In genomic region chr10:54269785-54270184, GRCm38 (mm10) we compare ENCODE assay signal across 27 mouse cellular contexts.
DNase-seq lines count a peak whose midpoint lies in the region; ATAC-seq and TF ChIP-seq lines count a peak whose summit lies in the region.
"Had no signal": no experiment of that assay in that cellular context is flagged by ENCODE, and none has a peak within 500 bp of the region (broad histone marks: within the 10 kb centered on the region; RNA-seq: fewer than 3 reads in every experiment).

No protein-coding gene starts in this region.

- no peaks in the 10 kb centered on the region for H3K36me3 ChIP-seq in forebrain, embryonic 13.5 days (ENCODE audit: poor library complexity, severe bottlenecking)
- H3K36me3 ChIP-seq in forebrain, embryonic 11.5 days (ENCODE audit: control insufficient read depth, insufficient read depth, low read length): no peaks in the 10 kb centered on the region
- no peaks in the 10 kb centered on the region for H3K36me3 ChIP-seq in forebrain, embryonic 16.5 days (ENCODE audit: control insufficient read depth, insufficient read depth)
- no peaks in the 10 kb centered on the region for H3K36me3 ChIP-seq in forebrain, embryonic 10.5 days (replicated peaks)
- no peaks in the 10 kb centered on the region for H3K36me3 ChIP-seq in midbrain, postnatal 0 days (ENCODE audit: insufficient read depth, low read length)
- no peaks in the 10 kb centered on the region for H3K36me3 ChIP-seq in midbrain, embryonic 14.5 days (ENCODE audit: control insufficient read depth, insufficient read depth, low read length)
- H3K36me3 ChIP-seq: embryonic facial prominence, embryonic 10.5 days; embryonic facial prominence, embryonic 13.5 days; hindbrain, embryonic 12.5 days; hindbrain, embryonic 15.5 days had no signal

- H3K9me3 ChIP-seq in forebrain, embryonic 13.5 days (replicated peaks): no peaks in the 10 kb centered on the region
- H3K9me3 ChIP-seq in forebrain, embryonic 11.5 days (ENCODE audit: control insufficient read depth, low read length): no peaks in the 10 kb centered on the region
- H3K9me3 ChIP-seq in forebrain, embryonic 16.5 days (ENCODE audit: control insufficient read depth, low read length): no peaks in the 10 kb centered on the region
- no peaks in the 10 kb centered on the region for H3K9me3 ChIP-seq in forebrain, embryonic 10.5 days
- H3K9me3 ChIP-seq in midbrain, postnatal 0 days (ENCODE audit: low read length): no peaks in the 10 kb centered on the region
- no peaks in the 10 kb centered on the region for H3K9me3 ChIP-seq in midbrain, embryonic 14.5 days (ENCODE audit: control insufficient read depth, low read length)
- H3K9me3 ChIP-seq: embryonic facial prominence, embryonic 10.5 days; embryonic facial prominence, embryonic 13.5 days; hindbrain, embryonic 12.5 days; hindbrain, embryonic 15.5 days had no signal

- H3K9ac ChIP-seq in forebrain, embryonic 13.5 days: no peak overlapping the region
- H3K9ac ChIP-seq in forebrain, embryonic 11.5 days (ENCODE audit: low read length): no peak overlapping the region
- H3K9ac ChIP-seq in forebrain, embryonic 16.5 days (replicated peaks; ENCODE audit: low read depth, low read length): no peak overlapping the region
- H3K9ac ChIP-seq in midbrain, postnatal 0 days (replicated peaks; ENCODE audit: low read length, poor library complexity, severe bottlenecking): no peak overlapping the region
- no peak overlapping the region for H3K9ac ChIP-seq in midbrain, embryonic 14.5 days (replicated peaks; ENCODE audit: low read length)
- H3K9ac ChIP-seq: embryonic facial prominence, embryonic 13.5 days; hindbrain, embryonic 12.5 days; hindbrain, embryonic 15.5 days had no signal

- ATAC-seq in forebrain, embryonic 13.5 days: peak; percentile 60; the same call in 1 of the 2 replicates
- no peak for ATAC-seq in forebrain, embryonic 11.5 days (replicated peaks; ENCODE audit: low FRiP score)
- peak; percentile 58 for ATAC-seq in forebrain, embryonic 16.5 days
- ATAC-seq in midbrain, postnatal 0 days (ENCODE audit: low FRiP score): no peak
- ATAC-seq in midbrain, embryonic 14.5 days (ENCODE audit: low FRiP score, low TSS enrichment): no peak
- ATAC-seq: intestine, postnatal 0 days; Patski had no signal

- no peaks in the 10 kb centered on the region for H3K27me3 ChIP-seq in forebrain, embryonic 13.5 days
- H3K27me3 ChIP-seq in forebrain, embryonic 11.5 days (ENCODE audit: control insufficient read depth, insufficient read depth, low read length): no peaks in the 10 kb centered on the region
- H3K27me3 ChIP-seq in forebrain, embryonic 16.5 days (replicated peaks; ENCODE audit: control insufficient read depth, insufficient read depth, low read length): no peaks in the 10 kb centered on the region
- H3K27me3 ChIP-seq in forebrain, embryonic 10.5 days (ENCODE audit: poor library complexity, severe bottlenecking): no peaks in the 10 kb centered on the region
- no peaks in the 10 kb centered on the region for H3K27me3 ChIP-seq in midbrain, postnatal 0 days (ENCODE audit: insufficient read depth, low read length)
- no peaks in the 10 kb centered on the region for H3K27me3 ChIP-seq in midbrain, embryonic 14.5 days (ENCODE audit: control insufficient read depth, insufficient read depth, low read length)
- H3K27me3 ChIP-seq: embryonic facial prominence, embryonic 13.5 days; hindbrain, embryonic 12.5 days; hindbrain, embryonic 15.5 days; Patski had no signal

- 67% methylated on average over 1 of the region's 1 CpGs for WGBS in forebrain, embryonic 13.5 days
- WGBS in forebrain, embryonic 11.5 days: 97% methylated on average over 1 of the region's 1 CpGs
- WGBS in forebrain, embryonic 16.5 days: 47% methylated on average over 1 of the region's 1 CpGs
- WGBS in forebrain, embryonic 10.5 days: 96% methylated on average over 1 of the region's 1 CpGs
- WGBS in midbrain, postnatal 0 days: 70% methylated on average over 1 of the region's 1 CpGs
- WGBS in midbrain, embryonic 14.5 days: 95% methylated on average over 1 of the region's 1 CpGs

- H3K4me2 ChIP-seq in forebrain, embryonic 13.5 days: no peak overlapping the region
- H3K4me2 ChIP-seq in forebrain, embryonic 11.5 days (ENCODE audit: low read depth, low read length, severe bottlenecking): no peak overlapping the region
- no peak overlapping the region for H3K4me2 ChIP-seq in forebrain, embryonic 16.5 days (ENCODE audit: low read length)
- H3K4me2 ChIP-seq in midbrain, postnatal 0 days (ENCODE audit: low read depth, low read length, poor library complexity, severe bottlenecking): no peak overlapping the region
- H3K4me2 ChIP-seq in midbrain, embryonic 14.5 days (ENCODE audit: low read length): no peak overlapping the region
- H3K4me2 ChIP-seq: embryonic facial prominence, embryonic 13.5 days; heart, embryonic 11.5 days; hindbrain, embryonic 12.5 days; hindbrain, embryonic 15.5 days had no signal

- no peak for DNase-seq in forebrain, embryonic 11.5 days (ENCODE audit: low spot score)
- no peak for DNase-seq in forebrain, embryonic 10.5 days (ENCODE audit: extremely low spot score, low spot score)
- DNase-seq in midbrain, postnatal 0 days (ENCODE audit: low spot score): peak; percentile 3
- DNase-seq in midbrain, embryonic 14.5 days: no peak
- DNase-seq in right cerebral cortex, postnatal 4 days: no peak
- no peak for DNase-seq in adrenal gland, postnatal 4 days (ENCODE audit: low spot score in 2 of 2)
- DNase-seq: adrenal gland, adult 2 months; adrenal gland, postnatal 14 days; cerebellum, adult 11 months; cerebellum, adult 2 months; cerebellum, adult 9-11 months; cerebellum, postnatal 36 days; embryo, embryonic 11 days; gastrocnemius, adult 2 months; gastrocnemius, postnatal 14 days; heart, adult 11 months; kidney, adult 2 months had no signal

- H3K4me1 ChIP-seq in forebrain, embryonic 13.5 days: 0 out of 2 replicates have a peak, but pooled peaks cover 6% of the 10 kb centered on the region
- no peaks in the 10 kb centered on the region for H3K4me1 ChIP-seq in forebrain, embryonic 11.5 days (replicated peaks; ENCODE audit: control insufficient read depth, insufficient read depth, low read length)
- H3K4me1 ChIP-seq in forebrain, embryonic 16.5 days (replicated peaks; ENCODE audit: control insufficient read depth, insufficient read depth, low read length): no peaks in the 10 kb centered on the region
- no peaks in the 10 kb centered on the region for H3K4me1 ChIP-seq in forebrain, embryonic 10.5 days
- H3K4me1 ChIP-seq in midbrain, postnatal 0 days (ENCODE audit: insufficient read depth, low read length): no peaks in the 10 kb centered on the region
- H3K4me1 ChIP-seq in midbrain, embryonic 14.5 days (ENCODE audit: control insufficient read depth, insufficient read depth, low read length): 0 out of 2 replicates have a peak, but pooled peaks cover 5% of the 10 kb centered on the region
- H3K4me1 ChIP-seq: embryonic facial prominence, embryonic 10.5 days; embryonic facial prominence, embryonic 13.5 days; hindbrain, embryonic 12.5 days; hindbrain, embryonic 15.5 days had no signal

- no peak overlapping the region for H3K4me3 ChIP-seq in forebrain, embryonic 13.5 days
- no peak overlapping the region for H3K4me3 ChIP-seq in forebrain, embryonic 11.5 days (ENCODE audit: low read depth, low read length)
- H3K4me3 ChIP-seq in forebrain, embryonic 16.5 days (replicated peaks; ENCODE audit: low read length): no peak overlapping the region
- no peak overlapping the region for H3K4me3 ChIP-seq in forebrain, embryonic 10.5 days
- H3K4me3 ChIP-seq in midbrain, postnatal 0 days (ENCODE audit: low read depth, low read length): no peak overlapping the region
- H3K4me3 ChIP-seq in midbrain, embryonic 14.5 days (replicated peaks; ENCODE audit: low read depth, low read length): no peak overlapping the region
- H3K4me3 ChIP-seq: embryonic facial prominence, embryonic 10.5 days; embryonic facial prominence, embryonic 13.5 days; erythroblast, embryonic 14.5 days; gastrocnemius, adult 2 months; hindbrain, embryonic 12.5 days; hindbrain, embryonic 15.5 days had no signal

- H3K27ac ChIP-seq in forebrain, embryonic 13.5 days: no peak overlapping the region
- no peak overlapping the region for H3K27ac ChIP-seq in forebrain, embryonic 11.5 days (ENCODE audit: low read depth, low read length)
- H3K27ac ChIP-seq in forebrain, embryonic 16.5 days (ENCODE audit: low read length): no peak overlapping the region
- H3K27ac ChIP-seq in forebrain, embryonic 10.5 days: no peak overlapping the region
- H3K27ac ChIP-seq in midbrain, postnatal 0 days (ENCODE audit: low read depth, low read length): no peak overlapping the region
- no peak overlapping the region for H3K27ac ChIP-seq in midbrain, embryonic 14.5 days (replicated peaks; ENCODE audit: low read depth, low read length)
- H3K27ac ChIP-seq: embryonic facial prominence, embryonic 10.5 days; embryonic facial prominence, embryonic 13.5 days; gastrocnemius, adult 2 months; hindbrain, embryonic 12.5 days; hindbrain, embryonic 15.5 days had no signal

- no peak for TF ChIP-seq CTCF in midbrain, postnatal 0 days (IDR thresholded peaks at IDR 0.05)

Comparison
In these comparisons a context has a peak if more than half of its experiments do, and no peak if none do; other contexts are left out.
1. ATAC-seq: peak in forebrain, embryonic 13.5 days (single experiment) and forebrain, embryonic 16.5 days (single experiment); none in forebrain, embryonic 11.5 days (single experiment), midbrain, postnatal 0 days (single experiment) and midbrain, embryonic 14.5 days (single experiment).